Mouse (Mus musculus): ENCODE data around the gene Faim2.

DNA sequence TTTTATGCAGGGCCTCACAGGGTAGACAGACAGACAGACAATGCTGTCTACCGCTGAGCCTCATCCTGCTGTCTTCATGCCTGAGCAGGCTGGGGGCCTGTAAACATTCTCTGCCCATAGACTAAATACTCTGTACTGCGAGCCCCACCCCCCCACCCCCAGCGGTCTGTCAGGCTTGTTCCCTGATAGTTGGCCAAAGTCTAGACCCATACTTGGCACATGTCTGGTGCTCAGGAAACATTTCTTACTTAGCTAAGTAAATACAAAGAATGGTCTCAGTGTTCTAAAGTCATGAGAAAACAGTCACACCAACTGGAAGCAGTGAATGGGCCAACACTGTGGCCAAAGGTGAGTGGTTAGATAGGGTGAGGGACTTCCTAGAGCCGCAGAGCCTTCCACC, 39.4 kb upstream of the Faim2 start:
- no peak for TF ChIP-seq CTCF (IDR thresholded peaks at IDR 0.05; ENCODE audit: low read depth, low read length)
- TF ChIP-seq POLR2AphosphoS5 (IDR thresholded peaks at IDR 0.05; ENCODE audit: insufficient replicate concordance, low read depth, low read length): no peak
- no peak for TF ChIP-seq GATA1 (IDR thresholded peaks at IDR 0.05; ENCODE audit: borderline replicate concordance, low read length)
- TF ChIP-seq TAL1 (conservative IDR thresholded peaks at IDR 0.05; ENCODE audit: low read depth, low read length): no peak
